Mouse (Mus musculus): Measurements from ENCODE around the gene Dld. TPM values are rescaled to one million over a fixed set of nuclear protein-coding genes. Genes with fewer than 3 reads are reported as not detected.

The Dld gene
- total RNA-seq, 1 experiment from 2014 or later, result 264 TPM

DNA sequence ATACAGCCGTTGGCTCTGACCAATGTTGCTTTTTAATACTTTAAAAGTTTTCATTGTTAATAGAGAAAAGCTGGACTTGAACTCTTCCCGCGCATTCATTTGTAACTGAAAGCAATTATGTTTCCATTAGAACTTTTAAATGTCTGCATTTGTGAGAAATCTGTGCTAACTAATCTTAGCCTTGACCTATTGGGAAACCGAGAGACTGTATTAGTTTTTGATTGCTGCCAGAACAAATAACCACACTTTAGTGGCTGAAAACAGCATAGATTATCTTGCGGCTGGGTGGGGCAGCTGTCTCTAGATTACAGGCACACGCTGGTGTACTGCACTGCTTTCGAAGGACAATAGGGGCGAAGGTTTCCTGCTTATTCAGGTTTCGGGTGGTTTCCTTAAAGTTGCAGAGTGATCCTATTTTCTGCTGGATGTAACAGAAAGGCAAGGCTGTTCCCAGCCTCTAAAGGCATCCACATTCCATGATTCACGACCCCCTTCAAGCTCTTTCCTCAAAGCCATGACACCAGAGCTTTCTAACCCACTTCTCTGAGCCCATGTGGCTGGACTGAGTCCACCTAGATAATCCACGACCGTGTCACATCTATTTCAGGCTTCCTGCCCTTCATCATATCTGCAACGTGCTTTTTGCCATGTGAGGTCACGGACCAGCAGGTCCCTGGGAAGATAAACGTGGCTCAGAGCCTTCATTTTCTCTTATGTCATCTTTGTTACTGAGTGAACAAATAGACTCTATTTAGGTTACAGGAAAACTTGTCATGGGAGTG is 57.7 kb downstream of the Dld start:
- no peak for DNase-seq

DNA sequence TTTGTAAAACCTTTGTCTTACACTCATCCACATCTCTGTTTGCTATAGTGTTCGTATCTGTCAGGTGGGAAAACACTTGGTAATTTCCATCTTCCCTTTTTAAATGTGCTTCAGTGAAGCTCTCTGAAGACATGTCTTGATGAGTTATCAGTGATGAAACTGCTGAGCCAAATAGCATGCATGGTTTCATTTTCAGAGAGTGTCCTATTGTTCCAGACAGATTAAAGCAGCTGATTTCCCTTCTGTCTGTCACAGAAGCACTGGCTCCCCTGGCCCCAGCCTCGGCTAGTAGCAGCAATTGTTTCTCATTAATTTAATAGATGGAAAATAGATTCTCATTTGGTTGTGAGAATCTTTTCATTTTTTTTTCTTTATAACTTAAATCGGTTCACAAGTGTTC is 60.3 kb downstream of the Dld start:
- DNase-seq, result no peak

DNA sequence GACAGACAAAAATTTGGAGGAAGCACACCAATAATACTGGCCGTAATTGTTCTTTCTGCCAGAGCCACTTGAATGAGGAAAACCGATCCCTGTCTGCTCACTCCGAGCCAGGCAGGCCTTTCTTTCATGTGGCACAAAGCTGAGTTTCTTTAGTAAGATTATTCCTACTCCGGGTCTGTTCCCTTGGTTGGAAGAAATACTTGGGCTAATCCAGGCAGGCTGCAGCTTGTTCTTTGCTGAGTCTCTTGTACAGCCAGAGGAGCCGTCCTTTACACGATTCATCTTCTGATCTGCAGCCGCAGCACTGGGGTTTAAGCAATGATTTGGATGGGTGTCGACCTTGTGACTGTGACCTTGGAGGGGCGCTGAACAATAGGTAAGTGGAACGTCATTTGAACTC is 62.2 kb downstream of the Dld start:
- DNase-seq, result no peak

- DNase-seq, result no peak
Measured at GRCm38 (mm10) chr12:31283617-31284136, 67.6 kb downstream of the Dld start.

DNA sequence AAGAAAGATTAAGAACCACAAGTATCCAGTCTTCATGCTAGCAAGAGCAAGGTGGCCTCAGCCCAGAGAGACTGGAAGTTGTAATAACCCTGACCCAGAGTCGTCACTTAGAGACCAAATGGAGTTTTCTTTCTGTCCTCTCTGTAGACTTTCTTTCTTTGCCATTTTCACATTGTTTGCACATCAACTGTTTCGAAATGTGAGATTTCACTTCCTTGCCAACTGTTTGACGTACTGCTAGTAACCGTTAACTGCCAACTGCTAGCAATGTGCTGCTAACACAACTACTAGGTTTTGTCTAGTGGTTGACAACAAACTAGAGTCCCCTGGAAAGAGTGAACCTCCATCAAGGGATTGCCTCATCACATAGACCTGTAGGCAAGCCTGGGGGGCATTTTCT is 68.1 kb downstream of the Dld start:
- no peak for DNase-seq

- DNase-seq, result no peak
Measured at GRCm38 (mm10) chr12:31282241-31282640, 69.0 kb downstream of the Dld start.

Other genes with a start within 250 kb of the Dld start
- not detected in 2 replicates for gene Gm6993, start 110.7 kb downstream of the Dld start, total RNA-seq (2021)
- 133 and 138 TPM in 2 replicates for gene Lamb1, start 86.2 kb downstream of the Dld start, total RNA-seq (2021)
- gene Slc26a3, start 39.4 kb upstream of the Dld start, total RNA-seq (2021), result 0.38 and 0.39 TPM in 2 replicates
- 16.6 and 18.4 TPM in 2 replicates for gene Cbll1, start 148.2 kb upstream of the Dld start, total RNA-seq (2021)
- 4.8 and 8.1 TPM in 2 replicates for gene Slc26a4, start 208.5 kb upstream of the Dld start, total RNA-seq (2021)